Mouse (Mus musculus) limb, embryonic 12.5 days (tissue): ENCODE measurements around the gene Dtnb. TPM values are rescaled to one million over a fixed set of nuclear protein-coding genes. Genes with fewer than 3 reads are reported as not detected.

ENCODE experiments used
- ATAC-seq: fragments of 200-750 bp; cut with Nextera tagmentation; 2 replicates; pipeline ENCODE4 v1.8.0; 2017; ENCODE audit warnings: low read depth, moderate TSS enrichment; ENCODE audit not compliant: insufficient number of reproducible peaks, insufficient read depth, low FRiP score, low TSS enrichment
- H3K27ac ChIP-seq: fragments of 300-500 bp; sonication (generic); 2 replicates; pipeline ENCODE4 v1.5.1; 2016; ENCODE audit warnings: mild to moderate bottlenecking, moderate library complexity
- H3K27me3 ChIP-seq: fragments of 300-500 bp; sonication (generic); 2 replicates; pipeline ENCODE4 v1.6.1; 2016; ENCODE audit warnings: mild to moderate bottlenecking, moderate library complexity
- H3K36me3 ChIP-seq: fragments of 300-500 bp; sonication (generic); 2 replicates; pipeline ENCODE4 v1.6.1; 2016; ENCODE audit warnings: mild to moderate bottlenecking, moderate library complexity
- H3K4me1 ChIP-seq: fragments of 300-500 bp; sonication (generic); replicated peaks from 2 replicates; pipeline ENCODE4 v1.6.1; 2016
- H3K4me2 ChIP-seq: fragments of 300-500 bp; sonication (generic); 2 replicates; pipeline ENCODE4 v1.6.1; 2016; ENCODE audit warnings: mild to moderate bottlenecking, moderate library complexity
- H3K4me3 ChIP-seq: fragments of 300-500 bp; sonication (generic); replicated peaks from 2 replicates; pipeline ENCODE4 v1.5.1; 2016; ENCODE audit warnings: mild to moderate bottlenecking
- H3K9ac ChIP-seq: fragments of 300-500 bp; sonication (generic); replicated peaks from 2 replicates; pipeline ENCODE4 v1.6.1; 2016; ENCODE audit warnings: mild to moderate bottlenecking, moderate library complexity
- H3K9me3 ChIP-seq: fragments of 300-500 bp; sonication (generic); 2 replicates; pipeline ENCODE4 v1.6.1; 2016; ENCODE audit warnings: mild to moderate bottlenecking, moderate library complexity
- WGBS: fragments of 180-500 bp; shearing (Covaris S2); methylation state at CpG from one replicate; pipeline ENCODE4 v1.1.7; 2016; 5-methylcytosine and 5-hydroxymethylcytosine counted together
- polyA plus RNA-seq: library from polyadenylated mRNA; unstranded; fragments of >200 nt; fragmentation: Nextera tagmentation; extraction: Ambion mirVana; gene quantifications from 2 replicates; pipeline ENCODE4 v1.2.1, GENCODE M21; 2016

Dtnb gene
- polyA plus RNA-seq, 1 experiment from 2014 or later, result 47.6 TPM

GRCm38 (mm10) chr12:3573410-3573809 lies 1.2 kb downstream of the Dtnb start:
- Histone ChIP-seq H3K4me2 (peak overlapping the region; percentile 78), H3K9me3 (no peaks in the 10 kb centered on the region), H3K27ac (no peak overlapping the region; the same call in 1 of the 2 replicates), H3K4me3 (peak overlapping the region; percentile 89), H3K4me1 (peaks cover 11% of the 10 kb centered on the region), H3K9ac (0 out of 2 replicates have a peak overlapping the region, but pooled peaks have one; percentile 9), H3K27me3 (no peaks in the 10 kb centered on the region), H3K36me3 (no peaks in the 10 kb centered on the region)
- 40% methylated on average over 6 of the region's 6 CpGs for WGBS
- no peak for ATAC-seq

DNA sequence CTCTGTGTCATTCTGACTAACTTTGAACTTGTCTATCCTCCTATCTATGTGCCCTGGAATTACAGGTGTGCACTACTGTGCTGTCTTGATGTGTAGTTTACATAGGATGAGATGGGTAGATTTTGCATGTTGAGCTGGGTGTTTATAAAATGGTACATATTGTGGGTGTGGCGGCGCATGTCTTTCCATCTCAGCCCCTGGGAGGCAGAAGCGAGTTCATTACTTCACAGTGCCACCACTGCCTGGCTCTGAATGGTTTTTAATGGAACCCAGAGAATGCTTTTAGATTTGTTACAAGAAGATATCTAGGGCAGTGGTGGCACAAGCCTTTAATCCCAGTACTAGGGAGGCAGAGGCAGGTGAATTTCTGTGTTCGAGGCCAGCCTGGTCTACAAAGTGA lies 2.5 kb downstream of the Dtnb start:
- Histone ChIP-seq H3K9ac (no peak overlapping the region), H3K27me3 (no peaks in the 10 kb centered on the region), H3K4me2 (no peak overlapping the region), H3K27ac (no peak overlapping the region), H3K36me3 (no peaks in the 10 kb centered on the region), H3K4me1 (peaks cover 11% of the 10 kb centered on the region), H3K4me3 (no peak overlapping the region), H3K9me3 (no peaks in the 10 kb centered on the region)
- 88% methylated on average over 4 of the region's 4 CpGs for WGBS
- ATAC-seq, result no peak

GRCm38 (mm10) chr12:3579958-3580530 lies 7.9 kb downstream of the Dtnb start:
- no peaks in the 10 kb centered on the region for H3K36me3 ChIP-seq
- no peaks in the 10 kb centered on the region for H3K9me3 ChIP-seq
- no peaks in the 10 kb centered on the region for H3K27me3 ChIP-seq
- H3K9ac ChIP-seq, result no peak overlapping the region
- no peak overlapping the region for H3K4me3 ChIP-seq
- WGBS, result 81% methylated on average over 2 of the region's 2 CpGs
- H3K4me1 ChIP-seq, result no peaks in the 10 kb centered on the region; the same call in 1 of the 2 replicates
- ATAC-seq, result no peak
- H3K4me2 ChIP-seq, result no peak overlapping the region
- no peak overlapping the region for H3K27ac ChIP-seq

DNA sequence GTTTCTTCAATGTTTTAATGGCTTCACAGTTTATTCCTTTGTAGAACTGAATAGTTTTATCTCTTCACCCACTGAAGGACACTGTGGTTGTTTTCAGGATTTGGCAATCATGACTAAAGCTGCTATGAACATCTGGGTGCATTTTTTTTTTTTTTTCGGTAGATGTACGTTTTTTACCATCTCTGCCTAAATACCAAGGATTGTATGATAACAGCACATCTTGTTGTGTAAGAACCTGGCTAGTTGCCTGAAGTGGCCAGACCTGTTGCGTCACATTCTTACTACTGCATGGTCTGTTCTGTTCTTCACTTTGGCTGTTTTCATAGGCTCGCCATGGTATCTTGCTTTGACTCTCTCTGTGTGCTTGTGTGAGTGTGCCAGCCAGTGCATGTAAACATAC lies 10.4 kb downstream of the Dtnb start:
- no peaks in the 10 kb centered on the region for H3K9me3 ChIP-seq
- H3K9ac ChIP-seq, result no peak overlapping the region
- WGBS, result 91% methylated on average over 4 of the region's 4 CpGs

DNA sequence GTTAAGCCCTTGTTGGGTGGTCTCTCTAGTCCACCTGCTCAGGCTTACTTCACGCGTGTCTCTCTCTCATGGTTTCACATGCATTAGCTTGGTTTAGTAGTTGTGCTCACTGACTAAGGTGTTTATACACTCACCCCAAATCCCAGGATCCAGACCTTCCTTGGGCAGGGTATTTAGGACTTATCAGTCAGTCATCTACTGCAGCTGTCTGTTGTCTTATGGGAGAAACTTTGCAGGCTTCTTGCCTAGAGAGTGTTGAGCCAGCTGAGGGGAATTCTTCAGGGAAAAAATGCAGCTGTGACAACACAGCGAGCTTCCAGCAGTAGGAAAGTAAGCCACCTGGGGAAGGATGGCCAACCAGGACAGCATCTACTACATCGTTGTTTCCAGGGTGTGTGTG lies 13.3 kb downstream of the Dtnb start:
- 71% methylated on average over 4 of the region's 4 CpGs for WGBS
- Histone ChIP-seq H3K36me3 (peaks cover 13% of the 10 kb centered on the region), H3K9me3 (no peaks in the 10 kb centered on the region), H3K9ac (no peak overlapping the region), H3K4me2 (no peak overlapping the region), H3K27ac (no peak overlapping the region), H3K4me1 (peaks cover 4% of the 10 kb centered on the region; the same call in 1 of the 2 replicates), H3K27me3 (no peaks in the 10 kb centered on the region), H3K4me3 (no peak overlapping the region)
- ATAC-seq, result peak; percentile 56; the same call in 1 of the 2 replicates

More for the DNA sequence above, 10.4 kb downstream of the Dtnb start:
- Histone ChIP-seq H3K4me1 (peaks cover 4% of the 10 kb centered on the region; the same call in 1 of the 2 replicates), H3K27me3 (no peaks in the 10 kb centered on the region), H3K4me2 (no peak overlapping the region), H3K27ac (no peak overlapping the region), H3K36me3 (no peaks in the 10 kb centered on the region), H3K4me3 (no peak overlapping the region)
- ATAC-seq, result no peak

- no peak overlapping the region for H3K27ac ChIP-seq
- no peak overlapping the region for H3K4me3 ChIP-seq
- H3K36me3 ChIP-seq, result peaks cover 22% of the 10 kb centered on the region
- H3K9me3 ChIP-seq, result no peaks in the 10 kb centered on the region
- 96% methylated on average over 1 of the region's 1 CpGs for WGBS
- H3K4me2 ChIP-seq, result no peak overlapping the region
- ATAC-seq, result no peak
- H3K9ac ChIP-seq, result no peak overlapping the region
- peaks cover 4% of the 10 kb centered on the region; the same call in 1 of the 2 replicates for H3K4me1 ChIP-seq
- no peaks in the 10 kb centered on the region for H3K27me3 ChIP-seq
Observed at GRCm38 (mm10) chr12:3587010-3587409, 14.8 kb downstream of the Dtnb start.

- no peak overlapping the region for H3K4me3 ChIP-seq
- H3K9ac ChIP-seq, result no peak overlapping the region
- H3K27ac ChIP-seq, result no peak overlapping the region
- no peak overlapping the region for H3K4me2 ChIP-seq
- H3K9me3 ChIP-seq, result no peaks in the 10 kb centered on the region
- no peak for ATAC-seq
- H3K4me1 ChIP-seq, result peaks cover 4% of the 10 kb centered on the region; the same call in 1 of the 2 replicates
- H3K27me3 ChIP-seq, result no peaks in the 10 kb centered on the region
- WGBS, result 87% methylated on average over 9 of the region's 9 CpGs
- peaks cover 34% of the 10 kb centered on the region for H3K36me3 ChIP-seq
Observed at GRCm38 (mm10) chr12:3590039-3590438, 17.9 kb downstream of the Dtnb start.

- H3K4me2 ChIP-seq, result no peak overlapping the region
- peaks cover 36% of the 10 kb centered on the region for H3K36me3 ChIP-seq
- WGBS, result 80% methylated on average over 10 of the region's 10 CpGs
- H3K9ac ChIP-seq, result no peak overlapping the region
- H3K9me3 ChIP-seq, result no peaks in the 10 kb centered on the region
- no peak for ATAC-seq
- H3K27ac ChIP-seq, result no peak overlapping the region
- no peaks in the 10 kb centered on the region for H3K27me3 ChIP-seq
- H3K4me1 ChIP-seq, result no peaks in the 10 kb centered on the region
- H3K4me3 ChIP-seq, result no peak overlapping the region
Observed at GRCm38 (mm10) chr12:3591595-3591994, 19.4 kb downstream of the Dtnb start.

DNA sequence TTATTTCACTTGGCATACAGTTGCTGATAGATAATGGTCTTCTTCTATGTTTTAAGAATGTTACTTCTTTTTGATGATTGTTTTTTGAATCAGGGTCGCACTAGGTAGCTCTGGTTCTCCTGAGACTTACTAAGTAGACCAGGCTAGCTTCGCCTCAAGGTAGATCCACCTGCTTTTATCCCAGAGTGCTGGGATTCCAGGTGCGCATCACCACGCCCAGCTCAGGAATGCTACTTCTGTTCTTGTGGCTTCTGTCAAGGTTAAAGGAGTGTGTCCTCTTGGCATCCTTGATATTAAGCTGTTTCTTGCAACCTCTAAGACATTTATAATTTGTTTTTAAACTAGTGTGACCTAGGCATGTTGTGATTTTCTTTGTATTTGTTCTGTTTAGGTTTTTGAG lies 30.6 kb downstream of the Dtnb start:
- Histone ChIP-seq H3K9me3 (no peaks in the 10 kb centered on the region), H3K4me1 (no peaks in the 10 kb centered on the region), H3K9ac (no peak overlapping the region), H3K27ac (no peak overlapping the region), H3K36me3 (peaks cover 24% of the 10 kb centered on the region), H3K4me3 (no peak overlapping the region), H3K4me2 (no peak overlapping the region), H3K27me3 (no peaks in the 10 kb centered on the region)
- 91% methylated on average over 4 of the region's 4 CpGs for whole genome bisulfite sequencing
- ATAC-seq, result no peak

- H3K4me3 ChIP-seq, result no peak overlapping the region
- 87% methylated on average over 7 of the region's 7 CpGs for WGBS
- H3K27me3 ChIP-seq, result no peaks in the 10 kb centered on the region
- H3K36me3 ChIP-seq, result no peaks in the 10 kb centered on the region; the same call in 1 of the 2 replicates
- no peaks in the 10 kb centered on the region for H3K9me3 ChIP-seq
- H3K4me1 ChIP-seq, result peaks cover 4% of the 10 kb centered on the region
- no peak overlapping the region for H3K4me2 ChIP-seq
- H3K27ac ChIP-seq, result no peak overlapping the region
- H3K9ac ChIP-seq, result no peak overlapping the region
- no peak for ATAC-seq
Observed at GRCm38 (mm10) chr12:3606202-3606601, 34.0 kb downstream of the Dtnb start.

DNA sequence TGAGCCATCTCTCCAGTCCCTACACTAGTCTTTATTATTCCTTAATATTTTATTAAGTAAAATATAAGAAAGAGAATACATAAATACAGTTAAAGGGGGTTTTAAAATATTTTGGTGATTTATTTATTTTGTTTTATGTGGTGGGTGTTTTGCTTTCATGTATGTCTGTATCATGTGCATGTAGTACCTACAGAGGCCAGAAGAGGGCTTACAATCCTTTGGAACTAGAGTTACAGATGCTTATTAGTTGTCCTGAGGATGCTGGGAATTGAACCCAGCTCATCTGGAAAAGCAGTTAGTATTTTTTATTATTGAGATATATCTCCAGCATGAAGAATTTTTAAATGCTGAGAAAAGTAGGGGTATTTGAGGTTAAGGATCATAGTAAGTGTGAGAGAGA lies 37.6 kb downstream of the Dtnb start:
- H3K36me3 ChIP-seq, result no peaks in the 10 kb centered on the region; the same call in 1 of the 2 replicates
- no peak overlapping the region for H3K9ac ChIP-seq
- no peak overlapping the region for H3K27ac ChIP-seq
- H3K4me1 ChIP-seq, result peaks cover 19% of the 10 kb centered on the region
- H3K27me3 ChIP-seq, result no peaks in the 10 kb centered on the region
- H3K4me3 ChIP-seq, result no peak overlapping the region
- ATAC-seq, result no peak
- H3K9me3 ChIP-seq, result no peaks in the 10 kb centered on the region
- no peak overlapping the region for H3K4me2 ChIP-seq

DNA sequence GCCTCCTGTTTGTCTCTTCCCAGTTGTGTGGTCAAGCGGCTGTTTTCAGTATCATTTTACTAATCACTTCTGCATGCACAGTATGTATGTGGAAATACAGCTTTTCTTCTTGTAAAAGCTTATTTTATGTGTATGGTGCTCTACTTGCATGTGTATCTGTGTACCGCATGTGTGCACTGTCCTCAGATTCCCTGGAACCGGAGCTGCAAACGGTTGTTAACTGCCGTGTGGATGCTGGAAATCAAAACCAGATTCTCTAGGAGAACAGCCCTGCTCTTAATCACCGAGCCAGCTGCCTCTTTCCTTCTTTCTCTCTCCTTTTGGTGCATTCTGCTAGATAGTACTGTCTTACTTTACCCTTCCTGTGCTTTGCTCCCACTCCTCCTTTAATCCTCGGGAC lies 39.7 kb downstream of the Dtnb start:
- Histone ChIP-seq H3K9me3 (no peaks in the 10 kb centered on the region), H3K4me3 (no peak overlapping the region), H3K27ac (peak overlapping the region; percentile 53), H3K27me3 (no peaks in the 10 kb centered on the region), H3K9ac (no peak overlapping the region), H3K36me3 (peaks cover 3% of the 10 kb centered on the region; the same call in 1 of the 2 replicates), H3K4me1 (peaks cover 19% of the 10 kb centered on the region), H3K4me2 (no peak overlapping the region)
- WGBS, result 21% methylated on average over 7 of the region's 7 CpGs
- peak; percentile 37; the same call in 1 of the 2 replicates for ATAC-seq
